Mouse (Mus musculus) forebrain, postnatal 0 days (tissue): Measurements from ENCODE around the gene Gcnt2. TPM values are rescaled to one million over a fixed set of nuclear protein-coding genes. Genes with fewer than 3 reads are reported as not detected.

Source experiments
- ATAC-seq: fragments of 200-750 bp; cut with Nextera tagmentation; 2 replicates; pipeline ENCODE4 v1.8.0; 2017; ENCODE audit warnings: mild to moderate bottlenecking, moderate library complexity
- DNase-seq: peaks from one replicate; pipeline ENCODE4 v3.0.0-alpha.2; 2015
- H3K27ac ChIP-seq: fragments of 300-500 bp; sonication (generic); 2 replicates; pipeline ENCODE4 v1.5.1; 2014; ENCODE audit warnings: low read depth, mild to moderate bottlenecking, antibody characterized with exemption, low read length, moderate library complexity, mixed read lengths
- H3K27me3 ChIP-seq: fragments of 300-500 bp; sonication (generic); 2 replicates; pipeline ENCODE4 v1.6.1; 2014; ENCODE audit warnings: mild to moderate bottlenecking, low read length, mixed read lengths; ENCODE audit not compliant: insufficient read depth
- H3K36me3 ChIP-seq: fragments of 300-500 bp; sonication (generic); 2 replicates; pipeline ENCODE4 v1.6.1; 2014; ENCODE audit warnings: mild to moderate bottlenecking, moderate library complexity; ENCODE audit not compliant: insufficient read depth
- H3K4me1 ChIP-seq: fragments of 300-500 bp; sonication (generic); 2 replicates; pipeline ENCODE4 v1.6.1; 2014; ENCODE audit warnings: antibody characterized with exemption; ENCODE audit not compliant: insufficient read depth
- H3K4me2 ChIP-seq: fragments of 300-500 bp; sonication (generic); 2 replicates; pipeline ENCODE4 v1.6.1; 2014; ENCODE audit warnings: low read depth, mild to moderate bottlenecking, moderate library complexity
- H3K4me3 ChIP-seq: fragments of 300-500 bp; sonication (generic); 2 replicates; pipeline ENCODE4 v1.5.1; 2014; ENCODE audit warnings: low read depth, low read length, mixed read lengths
- H3K9ac ChIP-seq: fragments of 300-500 bp; sonication (generic); 2 replicates; pipeline ENCODE4 v1.6.1; 2014; ENCODE audit warnings: mild to moderate bottlenecking
- H3K9me3 ChIP-seq: fragments of 300-500 bp; sonication (generic); 2 replicates; pipeline ENCODE4 v1.6.1; 2016; ENCODE audit warnings: low read length
- CTCF ChIP-seq: sonication (generic); IDR thresholded peaks from 2 replicates; pipeline ENCODE4 v1.5.1; 2016; ENCODE audit warnings: antibody characterized with exemption, control low read depth, low read depth
- WGBS: fragments of 180-500 bp; shearing (Covaris S2); extraction: QIAGEN DNeasy Blood & Tissue Kit; methylation state at CpG from one replicate; pipeline ENCODE4 v1.1.7; 2014; 5-methylcytosine and 5-hydroxymethylcytosine counted together
- polyA plus RNA-seq: library from polyadenylated mRNA; unstranded; fragments of >200 nt; fragmentation: Nextera tagmentation; extraction: Ambion mirVana; gene quantifications from 2 replicates; pipeline ENCODE4 v1.2.1, GENCODE M21; 2015
- total RNA-seq: library from RNA; depleted of rRNA; stranded (reverse); fragments of >200 nt; gene quantifications from 2 replicates; pipeline ENCODE4 v1.2.3, GENCODE M21; 2014

The Gcnt2 gene
- total and polyA plus RNA-seq, 2 experiments from 2014 or later: 3.3 to 8.2 TPM

GRCm38 (mm10) chr13:40911951-40912350, 52.4 kb downstream of the Gcnt2 start:
- Histone ChIP-seq H3K9me3 (no peaks in the 10 kb centered on the region), H3K27me3 (no peaks in the 10 kb centered on the region), H3K4me2 (no peak overlapping the region), H3K36me3 (no peaks in the 10 kb centered on the region), H3K27ac (no peak overlapping the region), H3K4me1 (0 out of 2 replicates have a peak, but pooled peaks cover 8% of the 10 kb centered on the region), H3K9ac (no peak overlapping the region), H3K4me3 (no peak overlapping the region)
- 93% methylated on average over 6 of the region's 6 CpGs for whole genome bisulfite sequencing
- no peak for TF ChIP-seq CTCF
- ATAC-seq (no peak), DNase-seq (no peak)

GRCm38 (mm10) chr13:40913395-40914018, 54.0 kb downstream of the Gcnt2 start:
- DNase-seq (no peak), ATAC-seq (no peak)
- Histone ChIP-seq H3K27ac (no peak overlapping the region), H3K9ac (no peak overlapping the region), H3K4me3 (no peak overlapping the region), H3K27me3 (no peaks in the 10 kb centered on the region), H3K9me3 (no peaks in the 10 kb centered on the region), H3K36me3 (no peaks in the 10 kb centered on the region), H3K4me1 (peaks cover 13% of the 10 kb centered on the region; the same call in 1 of the 2 replicates), H3K4me2 (no peak overlapping the region)
- no peak for TF ChIP-seq CTCF
- 93% methylated on average over 14 of the region's 14 CpGs for WGBS

- H3K4me1 ChIP-seq: peaks cover 13% of the 10 kb centered on the region; the same call in 1 of the 2 replicates
- no peak overlapping the region for H3K4me2 ChIP-seq
- DNase-seq: no peak
- H3K27me3 ChIP-seq: no peaks in the 10 kb centered on the region
- no peak overlapping the region for H3K4me3 ChIP-seq
- no peak overlapping the region for H3K9ac ChIP-seq
- TF ChIP-seq CTCF: no peak
- no peak overlapping the region for H3K27ac ChIP-seq
- H3K36me3 ChIP-seq: no peaks in the 10 kb centered on the region
- 79% methylated on average over 4 of the region's 4 CpGs for WGBS
- ATAC-seq: no peak
- H3K9me3 ChIP-seq: no peaks in the 10 kb centered on the region
These were observed 54.6 kb downstream of the Gcnt2 start for GRCm38 (mm10) chr13:40914053-40914585.

GRCm38 (mm10) chr13:40916321-40917160, 57.0 kb downstream of the Gcnt2 start:
- no peak overlapping the region for H3K9ac ChIP-seq
- no peaks in the 10 kb centered on the region for H3K36me3 ChIP-seq
- no peaks in the 10 kb centered on the region for H3K9me3 ChIP-seq
- H3K27me3 ChIP-seq: no peaks in the 10 kb centered on the region
- peaks cover 13% of the 10 kb centered on the region; the same call in 1 of the 2 replicates for H3K4me1 ChIP-seq
- H3K27ac ChIP-seq: no peak overlapping the region
- ATAC-seq (no peak), DNase-seq (peak; percentile 20)
- WGBS: 10% methylated on average over 21 of the region's 21 CpGs
- H3K4me2 ChIP-seq: peak overlapping the region; percentile 90
- peak overlapping the region; percentile 52 for H3K4me3 ChIP-seq
- TF ChIP-seq CTCF: no peak

DNA sequence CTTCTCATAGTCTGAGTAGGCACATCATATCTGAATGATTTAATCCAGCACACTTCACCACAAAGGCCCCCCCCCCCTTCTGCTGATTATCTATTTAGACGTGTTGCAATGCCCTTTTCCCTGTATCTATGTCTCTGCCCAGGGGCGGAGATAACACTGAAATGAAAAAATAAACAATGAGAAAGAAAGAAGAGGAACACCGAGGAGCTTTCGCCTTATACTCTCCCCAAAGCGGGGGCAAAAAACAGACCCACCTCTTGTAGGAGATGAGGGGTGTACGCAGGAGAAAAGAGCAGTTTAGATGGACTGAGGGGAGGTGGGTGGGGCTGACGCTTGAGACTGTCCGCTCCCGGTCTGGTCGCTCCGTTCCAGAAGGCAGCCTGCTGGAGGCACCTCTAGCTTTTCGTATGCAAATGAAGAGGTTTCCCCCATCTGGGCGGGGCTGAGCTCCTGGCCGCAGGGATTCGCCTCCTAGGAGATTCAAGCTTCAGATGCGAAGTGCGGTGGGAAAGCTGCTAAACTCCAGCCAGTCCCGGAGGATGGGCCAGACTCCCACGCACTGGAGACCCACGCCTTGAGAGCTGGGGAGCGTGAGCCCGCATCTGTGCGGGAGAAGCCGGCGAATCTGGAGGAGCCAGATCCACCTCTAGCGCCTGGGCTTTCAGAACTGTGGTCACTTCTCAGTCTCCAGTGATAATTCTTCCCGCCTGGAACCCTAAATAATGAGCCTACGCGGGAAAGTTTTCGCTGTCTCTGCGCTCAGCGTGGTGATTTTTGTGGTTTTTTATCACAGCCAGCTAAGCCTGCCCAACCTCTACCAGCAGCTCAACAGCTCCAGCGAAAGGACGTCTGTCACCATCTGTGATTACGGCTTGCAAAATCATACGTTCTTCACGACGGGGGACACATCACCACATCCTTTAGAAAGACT, 57.9 kb downstream of the Gcnt2 start:
- DNase-seq (peak; percentile 58), ATAC-seq (peak; percentile 68)
- WGBS: 1% methylated on average over 38 of the region's 38 CpGs
- Histone ChIP-seq H3K4me2 (peak overlapping the region; percentile 90), H3K4me3 (peak overlapping the region; percentile 52), H3K27ac (no peak overlapping the region), H3K27me3 (no peaks in the 10 kb centered on the region), H3K9me3 (no peaks in the 10 kb centered on the region), H3K9ac (peak overlapping the region; percentile 56), H3K4me1 (peaks cover 13% of the 10 kb centered on the region; the same call in 1 of the 2 replicates), H3K36me3 (no peaks in the 10 kb centered on the region)
- TF ChIP-seq CTCF: no peak

DNA sequence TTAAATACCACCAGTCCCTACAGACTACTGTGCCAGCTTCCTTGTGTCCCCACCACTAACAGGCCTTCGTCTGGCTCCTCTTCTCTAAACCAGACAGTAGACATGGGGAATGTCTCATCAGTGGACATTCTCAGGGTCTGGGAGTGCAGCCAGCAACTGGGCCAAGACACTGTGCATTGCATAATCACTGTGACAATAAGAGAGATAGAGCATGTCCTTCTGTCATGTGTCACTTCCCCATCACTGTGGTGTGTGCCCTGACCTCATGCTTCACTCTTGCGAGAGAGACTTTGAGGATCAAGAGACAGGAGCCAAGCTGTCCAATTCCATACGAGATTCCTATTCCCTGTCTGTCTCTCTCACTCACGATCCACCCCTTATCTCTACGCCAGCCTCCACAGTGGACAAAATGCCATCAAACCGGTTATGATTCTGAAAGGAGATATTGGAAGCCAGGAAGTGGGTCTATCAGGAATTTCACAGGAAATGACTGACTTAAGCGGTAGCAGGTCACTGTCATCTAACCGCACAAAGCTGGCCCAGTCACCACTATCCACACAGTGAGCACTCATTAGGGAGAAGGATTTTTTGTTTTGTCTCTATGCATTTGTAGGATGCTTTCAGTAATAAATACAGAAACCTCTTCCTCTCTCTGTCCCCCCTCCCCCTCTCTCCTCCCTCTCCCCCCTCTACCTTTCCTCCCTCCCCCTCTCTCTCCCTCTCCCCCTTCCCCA, 61.9 kb downstream of the Gcnt2 start:
- peaks cover 9% of the 10 kb centered on the region; the same call in 1 of the 2 replicates for H3K4me1 ChIP-seq
- no peak overlapping the region for H3K9ac ChIP-seq
- no peaks in the 10 kb centered on the region for H3K27me3 ChIP-seq
- DNase-seq: no peak
- no peak overlapping the region for H3K4me3 ChIP-seq
- TF ChIP-seq CTCF: no peak
- H3K36me3 ChIP-seq: no peaks in the 10 kb centered on the region
- no peak overlapping the region for H3K4me2 ChIP-seq
- H3K27ac ChIP-seq: no peak overlapping the region
- no peak for ATAC-seq
- WGBS: 75% methylated on average over 8 of the region's 8 CpGs
- no peaks in the 10 kb centered on the region for H3K9me3 ChIP-seq
